Mouse (Mus musculus) midbrain, embryonic 16.5 days (tissue): ENCODE results near the gene BC051142. TPM values are rescaled to one million over a fixed set of nuclear protein-coding genes. Genes with fewer than 3 reads are reported as not detected.

Experiments
- ATAC-seq: fragments of 200-750 bp; cut with Nextera tagmentation; 2 replicates; pipeline ENCODE4 v1.8.0; 2017; ENCODE audit warnings: moderate TSS enrichment
- H3K27ac ChIP-seq: fragments of 300-500 bp; sonication (generic); 2 replicates; pipeline ENCODE4 v1.5.1; 2014; ENCODE audit warnings: mild to moderate bottlenecking, low read length, mixed read lengths
- H3K27me3 ChIP-seq: fragments of 300-500 bp; sonication (generic); 2 replicates; pipeline ENCODE4 v1.6.1; 2014; ENCODE audit warnings: low read depth, low read length, mixed read lengths; ENCODE audit not compliant: control insufficient read depth, insufficient read depth
- H3K36me3 ChIP-seq: fragments of 300-500 bp; sonication (generic); 2 replicates; pipeline ENCODE4 v1.6.1; 2014; ENCODE audit warnings: mild to moderate bottlenecking, low read length, moderate library complexity, mixed read lengths; ENCODE audit not compliant: control insufficient read depth, insufficient read depth
- H3K4me1 ChIP-seq: fragments of 300-500 bp; sonication (generic); 2 replicates; pipeline ENCODE4 v1.6.1; 2014; ENCODE audit warnings: mild to moderate bottlenecking, low read length, mixed read lengths; ENCODE audit not compliant: control insufficient read depth, insufficient read depth
- H3K4me2 ChIP-seq: fragments of 300-500 bp; sonication (generic); 2 replicates; pipeline ENCODE4 v1.6.1; 2014; ENCODE audit warnings: mild to moderate bottlenecking, low read length, mixed read lengths
- H3K4me3 ChIP-seq: fragments of 300-500 bp; sonication (generic); 2 replicates; pipeline ENCODE4 v1.5.1; 2014; ENCODE audit warnings: low read depth, mild to moderate bottlenecking, low read length, moderate library complexity, mixed read lengths
- H3K9ac ChIP-seq: fragments of 300-500 bp; sonication (generic); 2 replicates; pipeline ENCODE4 v1.6.1; 2014; ENCODE audit warnings: low read depth, low read length, mixed read lengths
- H3K9me3 ChIP-seq: fragments of 300-500 bp; sonication (generic); replicated peaks from 2 replicates; pipeline ENCODE4 v1.6.1; 2014; ENCODE audit warnings: mild to moderate bottlenecking, low read length, mixed read lengths; ENCODE audit not compliant: control insufficient read depth, poor library complexity, severe bottlenecking
- polyA plus RNA-seq: library from polyadenylated mRNA; unstranded; fragments of >200 nt; fragmentation: Nextera tagmentation; extraction: Ambion mirVana; gene quantifications from 2 replicates; pipeline ENCODE4 v1.2.1, GENCODE M21; 2015

BC051142 gene
- polyA plus RNA-seq, 1 experiment from 2014 or later: 6.1 TPM

GRCm38 (mm10) chr17:34507591-34507990, 109.0 kb downstream of the BC051142 start:
- Histone ChIP-seq H3K4me3 (no peak overlapping the region), H3K27me3 (no peaks in the 10 kb centered on the region), H3K27ac (no peak overlapping the region), H3K4me1 (no peaks in the 10 kb centered on the region), H3K4me2 (no peak overlapping the region), H3K9me3 (no peaks in the 10 kb centered on the region), H3K36me3 (no peaks in the 10 kb centered on the region), H3K9ac (no peak overlapping the region)
- ATAC-seq: no peak

Other genes starting within 250 kb of the BC051142 start
- 0.69 and 0.88 TPM in 2 replicates for gene H2-DMb1, start 245.7 kb upstream of the BC051142 start, polyA plus RNA-seq
- 2.4 and 4.5 TPM in 2 replicates for gene Tap1, start 211.3 kb upstream of the BC051142 start, polyA plus RNA-seq
- 1.1 and 1.7 TPM in 2 replicates for gene Psmb9, start 211.1 kb upstream of the BC051142 start, polyA plus RNA-seq
- gene Psmb8, start 201.1 kb upstream of the BC051142 start, polyA plus RNA-seq: 2.2 and 2.8 TPM in 2 replicates
- 1.5 and 2.3 TPM in 2 replicates for gene Tap2, start 195.3 kb upstream of the BC051142 start, polyA plus RNA-seq
- gene H2-Ob, start 159.9 kb upstream of the BC051142 start, polyA plus RNA-seq: 0.40 TPM in 1 of 2 replicates, not detected in the other
- gene H2-Ab1, start 141.1 kb upstream of the BC051142 start, polyA plus RNA-seq: 1.1 TPM in 2 replicates
- 0.44 TPM in 1 of 2 replicates, not detected in the other for gene H2-Aa, start 111.0 kb upstream of the BC051142 start, polyA plus RNA-seq
- gene H2-Eb1, start 93.0 kb upstream of the BC051142 start, polyA plus RNA-seq: 1.9 and 2.8 TPM in 2 replicates
- gene H2-Eb2, start 73.2 kb upstream of the BC051142 start, polyA plus RNA-seq: 0.09 and 0.29 TPM in 2 replicates
- gene Btnl2, start 44.0 kb upstream of the BC051142 start, polyA plus RNA-seq: 0.06 TPM in 1 of 2 replicates, not detected in the other
- not detected in 2 replicates for gene Btnl1, start 21.7 kb upstream of the BC051142 start, polyA plus RNA-seq
- not detected in 2 replicates for gene Btnl4, start 78.5 kb downstream of the BC051142 start, polyA plus RNA-seq
- not detected in 2 replicates for gene Btnl6, start 118.5 kb downstream of the BC051142 start, polyA plus RNA-seq
- gene Notch4, start 165.4 kb downstream of the BC051142 start, polyA plus RNA-seq: 5.9 and 6.7 TPM in 2 replicates
- gene Gpsm3, start 191.0 kb downstream of the BC051142 start, polyA plus RNA-seq: 3.9 and 4.3 TPM in 2 replicates
- gene Pbx2, start 192.4 kb downstream of the BC051142 start, polyA plus RNA-seq: 9.4 and 9.7 TPM in 2 replicates
- 0.95 and 1.1 TPM in 2 replicates for gene Ager, start 199.0 kb downstream of the BC051142 start, polyA plus RNA-seq
- 291 and 298 TPM in 2 replicates for gene Rnf5, start 204.9 kb downstream of the BC051142 start, polyA plus RNA-seq
- 118 TPM in 2 replicates for gene Agpat1, start 205.4 kb downstream of the BC051142 start, polyA plus RNA-seq
- gene Egfl8, start 217.2 kb downstream of the BC051142 start, polyA plus RNA-seq: 6.1 and 6.3 TPM in 2 replicates
- gene Ppt2, start 229.7 kb downstream of the BC051142 start, polyA plus RNA-seq: 19.9 and 21.0 TPM in 2 replicates
- gene Prrt1, start 230.7 kb downstream of the BC051142 start, polyA plus RNA-seq: 10.3 and 11.5 TPM in 2 replicates
- gene Fkbpl, start 245.9 kb downstream of the BC051142 start, polyA plus RNA-seq: 15.4 and 17.9 TPM in 2 replicates
- gene Atf6b, start 248.3 kb downstream of the BC051142 start, polyA plus RNA-seq: 119 and 123 TPM in 2 replicates